Mouse (Mus musculus) MEL (cell line): Measurements from ENCODE around the gene Tomt. TPM values are rescaled to one million over a fixed set of nuclear protein-coding genes. Genes with fewer than 3 reads are reported as not detected.

ENCODE experiments used
- DNase-seq: peaks from one replicate; pipeline ENCODE4 v3.0.0; 2011; ENCODE audit warnings: low read depth, low spot score
- H3K27ac ChIP-seq: 2 replicates; pipeline ENCODE4 v1.5.1; 2012; ENCODE audit warnings: low read depth, mild to moderate bottlenecking, control low read depth, low read length, moderate library complexity; ENCODE audit not compliant: control insufficient read depth
- H3K27me3 ChIP-seq, 2 experiments: fragments of 150-350 bp in 1 of 2; sonication (generic) in 1 of 2; 2 replicates each; pipeline ENCODE4 v1.6.1; 2012; ENCODE audit warnings: low read length in 2 of 2, mild to moderate bottlenecking in 2 of 2, improper control_type of control experiment in 1 of 2, moderate library complexity in 1 of 2; ENCODE audit not compliant: insufficient read depth in 2 of 2, control insufficient read depth in 1 of 2
- H3K36me3 ChIP-seq, 2 experiments: 2 replicates each; pipeline ENCODE4 v1.6.1; 2012 to 2014; ENCODE audit warnings: low read length in 2 of 2, improper control_type of control experiment in 1 of 2, inconsistent platforms in 1 of 2, mild to moderate bottlenecking in 1 of 2; ENCODE audit not compliant: insufficient read depth in 2 of 2, control insufficient read depth in 1 of 2
- H3K4me1 ChIP-seq, 2 experiments: fragments of 150-350 bp in 1 of 2; sonication (generic) in 1 of 2; 2 replicates each; pipeline ENCODE4 v1.6.1; 2012; ENCODE audit warnings: low read length in 2 of 2, improper control_type of control experiment in 1 of 2, mild to moderate bottlenecking in 1 of 2; ENCODE audit not compliant: insufficient read depth in 2 of 2, control insufficient read depth in 1 of 2
- H3K4me3 ChIP-seq, 2 experiments: fragments of 150-350 bp in 1 of 2; sonication (generic) in 1 of 2; 2 replicates each; pipeline ENCODE4 v1.5.1; 2012; ENCODE audit warnings: low read depth in 2 of 2, low read length in 2 of 2, mild to moderate bottlenecking in 2 of 2, moderate library complexity in 2 of 2, control low read depth in 1 of 2, improper control_type of control experiment in 1 of 2; ENCODE audit not compliant: control insufficient read depth in 1 of 2, insufficient read depth in 1 of 2
- H3K79me2 ChIP-seq: 2 replicates; pipeline ENCODE4 v1.6.1; 2012; ENCODE audit warnings: mild to moderate bottlenecking, low read length, moderate library complexity; ENCODE audit not compliant: control insufficient read depth, poor library complexity, insufficient read depth
- H3K9ac ChIP-seq: 2 replicates; pipeline ENCODE4 v1.6.1; 2012; ENCODE audit warnings: low read depth, mild to moderate bottlenecking, control low read depth, low read length, moderate library complexity; ENCODE audit not compliant: control insufficient read depth, poor library complexity, severe bottlenecking
- H3K9me3 ChIP-seq: fragments of 150-350 bp; sonication (generic); replicated peaks from 2 replicates; pipeline ENCODE4 v1.6.1; 2012; ENCODE audit warnings: mild to moderate bottlenecking, low read length, improper control_type of control experiment, moderate library complexity; ENCODE audit not compliant: insufficient read depth
- BHLHE40 ChIP-seq: IDR thresholded peaks from 2 replicates; pipeline ENCODE4 v1.6.1; 2012; ENCODE audit warnings: low read depth, mild to moderate bottlenecking, inconsistent platforms, low read length, improper control_type of control experiment, borderline replicate concordance
- CHD1 ChIP-seq: IDR thresholded peaks from 2 replicates; pipeline ENCODE4 v1.6.1; 2012; ENCODE audit warnings: low read depth, mild to moderate bottlenecking, inconsistent platforms, low read length, improper control_type of control experiment
- CTCF ChIP-seq, 3 experiments: IDR thresholded peaks in 2 of 3; conservative IDR thresholded peaks in 1 of 3; 2 replicates each; pipeline ENCODE4 v1.5.1; 2011 to 2012; ENCODE audit warnings: low read length in 3 of 3, low read depth in 2 of 3, mild to moderate bottlenecking in 2 of 3, improper control_type of control experiment in 1 of 3, inconsistent platforms in 1 of 3, mixed read lengths in 1 of 3, moderate library complexity in 1 of 3; ENCODE audit not compliant: control insufficient read depth in 1 of 3, insufficient read depth in 1 of 3, poor library complexity in 1 of 3, severe bottlenecking in 1 of 3
- ELF1 ChIP-seq: IDR thresholded peaks from 2 replicates; pipeline ENCODE4 v1.6.1; 2014; ENCODE audit warnings: low read depth, mild to moderate bottlenecking, inconsistent platforms, low read length, improper control_type of control experiment, moderate library complexity
- ETS1 ChIP-seq: IDR thresholded peaks from 2 replicates; pipeline ENCODE4 v1.6.1; 2012; ENCODE audit warnings: low read depth, mild to moderate bottlenecking, inconsistent platforms, low read length, improper control_type of control experiment, moderate library complexity
- HCFC1 ChIP-seq: IDR thresholded peaks from 2 replicates; pipeline ENCODE4 v1.6.1; 2012; ENCODE audit warnings: low read depth, mild to moderate bottlenecking, inconsistent platforms, low read length, improper control_type of control experiment, moderate library complexity
- KAT2A ChIP-seq: conservative IDR thresholded peaks from 2 replicates; pipeline ENCODE4 v1.6.1; 2012; ENCODE audit warnings: low read depth, low read length, improper control_type of control experiment, inconsistent platforms
- MAX ChIP-seq: IDR thresholded peaks from 2 replicates; pipeline ENCODE4 v1.6.1; 2011; ENCODE audit warnings: low read length, improper control_type of control experiment
- MAZ ChIP-seq: IDR thresholded peaks from 2 replicates; pipeline ENCODE4 v1.6.1; 2012; ENCODE audit warnings: low read depth, mild to moderate bottlenecking, inconsistent platforms, low read length, improper control_type of control experiment
- MXI1 ChIP-seq: IDR thresholded peaks from 2 replicates; pipeline ENCODE4 v1.6.1; 2011; ENCODE audit warnings: mild to moderate bottlenecking, low read depth, low read length, improper control_type of control experiment
- MYB ChIP-seq: IDR thresholded peaks from 2 replicates; pipeline ENCODE4 v1.6.1; 2011; ENCODE audit warnings: mild to moderate bottlenecking, low read depth, low read length, improper control_type of control experiment
- MYC ChIP-seq: IDR thresholded peaks from 2 replicates; pipeline ENCODE4 v1.6.1; 2011; ENCODE audit warnings: low read depth, mild to moderate bottlenecking, low read length, improper control_type of control experiment, moderate library complexity
- NELFE ChIP-seq: IDR thresholded peaks from 2 replicates; pipeline ENCODE4 v1.6.1; 2011; ENCODE audit warnings: low read depth, low read length, improper control_type of control experiment
- NRF1 ChIP-seq: IDR thresholded peaks from 2 replicates; pipeline ENCODE4 v1.6.1; 2014; ENCODE audit warnings: low read depth, mild to moderate bottlenecking, inconsistent platforms, low read length, improper control_type of control experiment, moderate library complexity; ENCODE audit not compliant: poor library complexity, insufficient read depth, severe bottlenecking
- POLR2A ChIP-seq, 2 experiments: IDR thresholded peaks; 2 replicates each; pipeline ENCODE4 v1.6.1; 2011 to 2012; ENCODE audit warnings: low read length in 2 of 2, mild to moderate bottlenecking in 2 of 2, control low read depth in 1 of 2, improper control_type of control experiment in 1 of 2, low read depth in 1 of 2, moderate library complexity in 1 of 2; ENCODE audit not compliant: control insufficient read depth in 1 of 2, insufficient read depth in 1 of 2, poor library complexity in 1 of 2
- POLR2AphosphoS5 ChIP-seq: IDR thresholded peaks from 2 replicates; pipeline ENCODE4 v1.6.1; 2012; ENCODE audit warnings: low read depth, borderline replicate concordance, mild to moderate bottlenecking, inconsistent platforms, low read length, moderate library complexity, mixed read lengths
- RAD21 ChIP-seq: IDR thresholded peaks from 2 replicates; pipeline ENCODE4 v1.6.1; 2011; ENCODE audit warnings: mild to moderate bottlenecking, low read depth, low read length, improper control_type of control experiment
- SIN3A ChIP-seq: IDR thresholded peaks from 2 replicates; pipeline ENCODE4 v1.6.1; 2012; ENCODE audit warnings: low read length, improper control_type of control experiment, inconsistent platforms
- SMC3 ChIP-seq: IDR thresholded peaks from 2 replicates; pipeline ENCODE4 v1.6.1; 2011; ENCODE audit warnings: low read depth, low read length, improper control_type of control experiment
- TBP ChIP-seq: IDR thresholded peaks from 2 replicates; pipeline ENCODE4 v1.8.0; 2011; ENCODE audit warnings: low read depth, low read length, improper control_type of control experiment
- TCF12 ChIP-seq: IDR thresholded peaks from 2 replicates; pipeline ENCODE4 v1.6.1; 2014; ENCODE audit warnings: low read depth, mild to moderate bottlenecking, inconsistent platforms, low read length, improper control_type of control experiment, moderate library complexity
- USF1 ChIP-seq: IDR thresholded peaks from 2 replicates; pipeline ENCODE4 v1.6.1; 2014; ENCODE audit warnings: low read depth, mild to moderate bottlenecking, inconsistent platforms, low read length, improper control_type of control experiment, moderate library complexity
- ZC3H11A ChIP-seq: IDR thresholded peaks from 2 replicates; pipeline ENCODE4 v1.6.1; 2012; ENCODE audit warnings: low read depth, mild to moderate bottlenecking, inconsistent platforms, low read length, improper control_type of control experiment
- ZKSCAN1 ChIP-seq: IDR thresholded peaks from 2 replicates; pipeline ENCODE4 v1.6.1; 2012; ENCODE audit warnings: low read depth, mild to moderate bottlenecking, inconsistent platforms, low read length, improper control_type of control experiment, moderate library complexity
- ZMIZ1 ChIP-seq: IDR thresholded peaks from 2 replicates; pipeline ENCODE4 v1.6.1; 2012; ENCODE audit warnings: low read depth, mild to moderate bottlenecking, inconsistent platforms, low read length, improper control_type of control experiment, moderate library complexity
- ZNF384 ChIP-seq: IDR thresholded peaks from 2 replicates; pipeline ENCODE4 v1.6.1; 2012; ENCODE audit warnings: low read depth, mild to moderate bottlenecking, inconsistent platforms, low read length, improper control_type of control experiment
- polyA plus RNA-seq, 2 experiments: library from polyadenylated mRNA; stranded (reverse) in 1 of 2; unstranded in 1 of 2; fragments of >175 nt in 1 of 2; fragments of >200 nt in 1 of 2; gene quantifications; 2 replicates each; pipeline versions ENCODE4 v1.2.1 to v1.2.4; 2012; ENCODE audit warnings: low replicate concordance in 2 of 2, low read depth in 1 of 2; ENCODE audit not compliant: insufficient read length in 2 of 2, insufficient read depth in 1 of 2, missing spikeins in 1 of 2
- total RNA-seq: library from RNA; depleted of rRNA; stranded (reverse); fragments of 300-350 nt; gene quantifications from 2 replicates; pipeline ENCODE4 v1.2.3, GENCODE M21; 2012

Gene Tomt
- total and polyA plus RNA-seq, 3 experiments: 0.82 to 1.3 TPM; not detected in 1

DNA sequence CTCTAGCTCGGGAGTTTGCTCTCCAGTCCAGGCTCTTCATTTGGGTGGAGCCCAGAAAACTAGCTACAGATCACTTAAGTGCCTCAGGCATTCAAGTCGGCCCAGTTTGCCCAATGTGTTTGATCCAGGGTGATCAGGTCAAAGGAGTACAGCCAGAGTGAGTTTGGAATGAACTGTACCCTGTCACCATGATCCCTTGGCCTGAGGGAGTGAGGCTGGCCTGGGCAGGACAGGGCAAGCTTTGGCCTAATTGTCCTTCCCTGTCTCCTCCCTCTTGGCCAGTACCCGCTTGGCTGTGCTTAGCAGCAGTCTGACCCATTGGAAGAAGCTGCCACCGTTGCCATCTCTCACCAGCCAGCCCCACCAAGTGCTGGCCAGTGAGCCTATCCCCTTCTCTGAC, 4.0 kb upstream of the Tomt start:
- H3K9me3 ChIP-seq: no peaks in the 10 kb centered on the region
- H3K4me1 ChIP-seq: peaks cover 13 to 20% of the 10 kb centered on the region in 2 experiments
- TF ChIP-seq ETS1 (no peak), ELF1 (no peak), MYC (no peak), HCFC1 (no peak), SMC3 (no peak), CTCF (IDR thresholded peaks at IDR 0.05 in 2 of 3, conservative IDR thresholded peaks at IDR 0.05 in 1 of 3; ENCODE audit: control insufficient read depth in 1 of 3, insufficient read depth in 1 of 3, low read depth in 2 of 3, low read length in 3 of 3, poor library complexity in 1 of 3, severe bottlenecking in 1 of 3) (no peak), ZNF384 (no peak), MXI1 (no peak), SIN3A (no peak), MAZ (no peak), USF1 (no peak), ZKSCAN1 (no peak), NRF1 (no peak), ZC3H11A (no peak), TCF12 (no peak), BHLHE40 (no peak), NELFE (no peak), MAX (no peak), RAD21 (no peak)
- H3K27me3 ChIP-seq: no peaks in the 10 kb centered on the region
- no peak overlapping the region for H3K4me3 ChIP-seq
- no peak overlapping the region for H3K27ac ChIP-seq
- DNase-seq: no peak
- H3K79me2 ChIP-seq: peaks cover 15% of the 10 kb centered on the region
- peaks cover 5 to 7% of the 10 kb centered on the region in 2 experiments for H3K36me3 ChIP-seq
- H3K9ac ChIP-seq: no peak overlapping the region

- Histone ChIP-seq H3K9ac (no peak overlapping the region), H3K4me1 (peaks cover 15 to 20% of the 10 kb centered on the region in 2 experiments), H3K27me3 (no peaks in the 10 kb centered on the region), H3K79me2 (peaks cover 15% of the 10 kb centered on the region), H3K36me3 (peaks cover 0 to 11% of the 10 kb centered on the region in 2 experiments; a peak in 3 of 4 replicates), H3K4me3 (no peak overlapping the region), H3K9me3 (no peaks in the 10 kb centered on the region), H3K27ac (no peak overlapping the region)
- DNase-seq: no peak
- no peak for TF ChIP-seq HCFC1
- no peak for TF ChIP-seq CHD1
- no peak for TF ChIP-seq POLR2A (IDR thresholded peaks at IDR 0.05; ENCODE audit: control insufficient read depth in 1 of 2, insufficient read depth in 1 of 2, low read depth in 1 of 2, low read length in 2 of 2, poor library complexity in 1 of 2)
- no peak for TF ChIP-seq KAT2A
- TF ChIP-seq CTCF (IDR thresholded peaks at IDR 0.05 in 2 of 3, conservative IDR thresholded peaks at IDR 0.05 in 1 of 3; ENCODE audit: control insufficient read depth in 1 of 3, insufficient read depth in 1 of 3, low read depth in 2 of 3, low read length in 3 of 3, poor library complexity in 1 of 3, severe bottlenecking in 1 of 3): no peak
- no peak for TF ChIP-seq ZKSCAN1
- TF ChIP-seq TBP: no peak
- no peak for TF ChIP-seq ZMIZ1
- no peak for TF ChIP-seq USF1
- TF ChIP-seq MYB: no peak
- no peak for TF ChIP-seq MAZ
- no peak for TF ChIP-seq MYC
- TF ChIP-seq SMC3: no peak
- TF ChIP-seq RAD21: no peak
- TF ChIP-seq ETS1: no peak
- TF ChIP-seq POLR2AphosphoS5: no peak
- no peak for TF ChIP-seq ZC3H11A
Measured at GRCm38 (mm10) chr7:101908367-101908766, 2.2 kb upstream of the Tomt start.
